Mouse (Mus musculus) forebrain, embryonic 14.5 days (tissue): ENCODE measurements at regions not wholly inside any gene's neighbourhood (a gene's known extent, or its start where the extent isn't known, plus 50 kb on each side); places are given as distances from the start of the nearest gene placed in this dataset.

Experiments used
- ATAC-seq: fragments of 200-750 bp; cut with Nextera tagmentation; 2 replicates; pipeline ENCODE4 v1.8.0; 2017; ENCODE audit warnings: mild to moderate bottlenecking, moderate library complexity
- DNase-seq: peaks from one replicate; pipeline ENCODE4 v3.0.0-alpha.2; 2015; ENCODE audit warnings: low spot score
- H3K27ac ChIP-seq: fragments of 300-500 bp; sonication (generic); 2 replicates; pipeline ENCODE4 v1.5.1; 2014; ENCODE audit warnings: low read depth, mild to moderate bottlenecking, control low read depth, low read length, moderate library complexity
- H3K27me3 ChIP-seq: fragments of 300-500 bp; sonication (generic); replicated peaks from 2 replicates; pipeline ENCODE4 v1.6.1; 2014; ENCODE audit warnings: low read length, control low read depth, mixed read lengths; ENCODE audit not compliant: control insufficient read depth, insufficient read depth
- H3K36me3 ChIP-seq: fragments of 300-500 bp; sonication (generic); 2 replicates; pipeline ENCODE4 v1.6.1; 2014; ENCODE audit warnings: low read length, control low read depth; ENCODE audit not compliant: control insufficient read depth, insufficient read depth
- H3K4me1 ChIP-seq: fragments of 300-500 bp; sonication (generic); 2 replicates; pipeline ENCODE4 v1.6.1; 2014; ENCODE audit warnings: antibody characterized with exemption, low read length, control low read depth; ENCODE audit not compliant: control insufficient read depth, insufficient read depth
- H3K4me2 ChIP-seq: fragments of 300-500 bp; sonication (generic); 2 replicates; pipeline ENCODE4 v1.6.1; 2014; ENCODE audit warnings: mild to moderate bottlenecking, control low read depth, low read length
- H3K4me3 ChIP-seq: fragments of 300-500 bp; sonication (generic); 2 replicates; pipeline ENCODE4 v1.5.1; 2014; ENCODE audit warnings: low read depth, low read length, control low read depth
- H3K9ac ChIP-seq: fragments of 300-500 bp; sonication (generic); 2 replicates; pipeline ENCODE4 v1.6.1; 2014; ENCODE audit warnings: mild to moderate bottlenecking, low read length, control low read depth, moderate library complexity
- H3K9me3 ChIP-seq: fragments of 300-500 bp; sonication (generic); replicated peaks from 2 replicates; pipeline ENCODE4 v1.6.1; 2016; ENCODE audit warnings: low read length, control low read depth, mixed read lengths; ENCODE audit not compliant: control insufficient read depth
- WGBS: fragments of 180-500 bp; shearing (Covaris S2); extraction: QIAGEN DNeasy Blood & Tissue Kit; methylation state at CpG from one replicate; pipeline ENCODE4 v1.1.7; 2014; 5-methylcytosine and 5-hydroxymethylcytosine counted together

DNA sequence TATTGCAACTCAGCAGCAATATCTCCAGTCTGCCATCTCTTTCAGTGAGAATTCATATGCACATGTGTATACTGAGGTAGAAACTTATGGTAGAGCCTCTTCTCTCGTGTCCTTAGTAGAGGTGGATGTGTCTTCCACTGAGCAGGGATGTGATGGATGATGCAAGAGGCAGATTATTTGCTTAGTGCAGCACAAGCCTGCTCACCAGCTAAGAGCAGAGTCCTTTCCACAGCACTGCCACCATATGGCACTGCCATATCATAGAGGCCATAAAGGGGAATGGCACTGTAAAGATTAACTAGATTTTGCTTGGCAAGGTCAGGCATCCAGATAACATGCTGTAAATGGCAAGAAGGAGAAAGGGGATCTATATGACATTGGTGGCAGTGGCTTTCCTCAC, 117.6 kb upstream of the Cdkn2b start:
- WGBS: 78% methylated on average over 1 of the region's 1 CpGs
- no peaks in the 10 kb centered on the region for H3K9me3 ChIP-seq
- H3K36me3 ChIP-seq: no peaks in the 10 kb centered on the region
- ATAC-seq (no peak), DNase-seq (no peak)
- H3K4me2 ChIP-seq: no peak overlapping the region
- H3K4me1 ChIP-seq: no peaks in the 10 kb centered on the region
- no peak overlapping the region for H3K27ac ChIP-seq
- H3K4me3 ChIP-seq: no peak overlapping the region
- no peak overlapping the region for H3K9ac ChIP-seq
- no peaks in the 10 kb centered on the region for H3K27me3 ChIP-seq

GRCm38 (mm10) chr4:89427345-89428293, 116.8 kb upstream of the Cdkn2b start:
- no peaks in the 10 kb centered on the region for H3K4me1 ChIP-seq
- no peak overlapping the region for H3K27ac ChIP-seq
- no peak overlapping the region for H3K9ac ChIP-seq
- H3K9me3 ChIP-seq: no peaks in the 10 kb centered on the region
- 47% methylated on average over 9 of the region's 9 CpGs for WGBS
- DNase-seq: peak; percentile 14
- peak; percentile 55 for ATAC-seq
- no peak overlapping the region for H3K4me2 ChIP-seq
- no peaks in the 10 kb centered on the region for H3K27me3 ChIP-seq
- H3K36me3 ChIP-seq: no peaks in the 10 kb centered on the region
- H3K4me3 ChIP-seq: no peak overlapping the region

- Histone ChIP-seq H3K36me3 (no peaks in the 10 kb centered on the region), H3K9me3 (no peaks in the 10 kb centered on the region), H3K9ac (no peak overlapping the region), H3K27me3 (no peaks in the 10 kb centered on the region), H3K4me2 (no peak overlapping the region), H3K27ac (no peak overlapping the region), H3K4me3 (no peak overlapping the region), H3K4me1 (no peaks in the 10 kb centered on the region)
- DNase-seq (no peak), ATAC-seq (no peak)
- 70% methylated on average over 2 of the region's 2 CpGs for WGBS
These were observed 115.1 kb upstream of the Cdkn2b start for GRCm38 (mm10) chr4:89425916-89426315.

- no peak overlapping the region for H3K27ac ChIP-seq
- no peaks in the 10 kb centered on the region for H3K9me3 ChIP-seq
- H3K27me3 ChIP-seq: no peaks in the 10 kb centered on the region
- no peak overlapping the region for H3K4me3 ChIP-seq
- H3K9ac ChIP-seq: no peak overlapping the region
- no peaks in the 10 kb centered on the region for H3K4me1 ChIP-seq
- ATAC-seq: no peak
- DNase-seq: no peak
- H3K4me2 ChIP-seq: no peak overlapping the region
- 70% methylated on average over 6 of the region's 6 CpGs for WGBS
- no peaks in the 10 kb centered on the region for H3K36me3 ChIP-seq
These were observed 111.0 kb upstream of the Cdkn2b start for GRCm38 (mm10) chr4:89421694-89422354.

DNA sequence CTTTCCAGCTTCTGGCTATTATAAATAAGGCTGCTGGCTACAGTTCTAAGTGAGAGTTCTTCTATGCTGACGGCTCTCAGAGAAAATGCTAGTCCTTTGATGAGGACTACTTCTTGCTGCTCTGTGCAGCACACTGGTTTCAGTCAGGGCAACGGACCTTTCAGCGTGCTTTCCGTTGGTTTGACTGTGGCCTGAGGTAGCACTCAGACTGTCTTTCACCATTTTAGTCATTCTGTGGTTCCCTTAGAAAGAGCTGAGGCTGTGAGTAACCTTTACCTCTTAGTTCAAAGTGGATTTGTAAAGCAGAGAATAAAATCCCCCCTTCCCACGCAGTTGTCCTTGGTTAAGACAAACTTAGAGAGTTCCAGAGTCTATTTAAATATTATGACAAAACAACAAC, 110.0 kb upstream of the Cdkn2b start:
- H3K4me3 ChIP-seq: no peak overlapping the region
- no peak overlapping the region for H3K9ac ChIP-seq
- no peaks in the 10 kb centered on the region for H3K36me3 ChIP-seq
- H3K9me3 ChIP-seq: no peaks in the 10 kb centered on the region
- H3K4me2 ChIP-seq: no peak overlapping the region
- ATAC-seq (no peak), DNase-seq (no peak)
- H3K27ac ChIP-seq: no peak overlapping the region
- H3K4me1 ChIP-seq: no peaks in the 10 kb centered on the region
- WGBS: 85% methylated on average over 5 of the region's 5 CpGs
- no peaks in the 10 kb centered on the region for H3K27me3 ChIP-seq

DNA sequence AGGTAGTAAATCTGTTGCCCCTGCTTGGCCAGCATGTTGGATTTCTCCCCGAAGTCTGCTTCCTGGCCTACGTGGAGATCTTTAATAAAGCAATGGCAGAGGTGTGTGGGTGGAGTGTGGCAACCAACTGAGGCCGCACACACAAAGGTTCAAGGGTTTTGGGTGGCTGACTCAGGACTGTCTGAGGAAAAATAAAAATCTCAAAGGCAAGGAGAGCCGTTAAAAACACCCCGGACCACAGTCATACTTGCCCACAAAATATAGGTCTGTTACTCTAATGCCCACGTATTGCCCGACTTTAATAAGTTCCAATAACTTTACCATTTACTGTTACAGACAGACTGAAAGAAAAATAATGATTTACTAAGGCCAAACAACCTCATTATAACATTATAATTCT, 108.7 kb upstream of the Cdkn2b start:
- Histone ChIP-seq H3K9ac (no peak overlapping the region), H3K27ac (no peak overlapping the region), H3K4me3 (no peak overlapping the region), H3K4me2 (no peak overlapping the region), H3K36me3 (no peaks in the 10 kb centered on the region), H3K9me3 (no peaks in the 10 kb centered on the region), H3K27me3 (no peaks in the 10 kb centered on the region), H3K4me1 (no peaks in the 10 kb centered on the region)
- WGBS: 91% methylated on average over 7 of the region's 7 CpGs
- ATAC-seq (no peak), DNase-seq (no peak)

DNA sequence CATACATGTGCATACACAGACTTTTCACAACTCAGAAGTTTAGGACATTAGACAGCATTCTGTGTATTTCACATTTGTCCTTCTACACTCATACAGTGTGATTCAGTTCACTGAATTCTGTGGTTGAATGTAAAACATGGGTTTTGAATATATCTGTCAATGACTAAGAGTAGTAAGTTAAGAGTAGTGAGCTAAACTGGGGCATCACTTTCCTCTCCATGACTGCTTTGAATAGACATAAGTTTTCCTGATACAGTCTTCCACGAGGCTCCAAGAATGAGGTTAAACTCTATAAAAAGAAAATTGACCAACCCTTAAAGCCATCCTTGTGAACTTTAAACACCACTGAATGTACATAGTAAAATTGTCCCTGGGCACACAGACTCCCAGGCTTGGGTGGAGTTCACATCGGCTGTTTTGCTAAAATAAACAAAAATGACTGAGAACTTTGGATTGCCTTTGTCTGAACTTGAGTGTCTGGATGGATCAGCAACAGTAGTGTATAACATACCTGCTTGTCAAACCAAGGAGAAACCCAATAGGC, 94.9 kb upstream of the Cdkn2b start:
- Histone ChIP-seq H3K27me3 (no peaks in the 10 kb centered on the region), H3K4me2 (no peak overlapping the region), H3K9me3 (no peaks in the 10 kb centered on the region), H3K9ac (no peak overlapping the region), H3K27ac (no peak overlapping the region), H3K36me3 (no peaks in the 10 kb centered on the region), H3K4me3 (no peak overlapping the region), H3K4me1 (no peaks in the 10 kb centered on the region)
- DNase-seq (no peak), ATAC-seq (no peak)
- 83% methylated on average over 2 of the region's 2 CpGs for whole genome bisulfite sequencing

DNA sequence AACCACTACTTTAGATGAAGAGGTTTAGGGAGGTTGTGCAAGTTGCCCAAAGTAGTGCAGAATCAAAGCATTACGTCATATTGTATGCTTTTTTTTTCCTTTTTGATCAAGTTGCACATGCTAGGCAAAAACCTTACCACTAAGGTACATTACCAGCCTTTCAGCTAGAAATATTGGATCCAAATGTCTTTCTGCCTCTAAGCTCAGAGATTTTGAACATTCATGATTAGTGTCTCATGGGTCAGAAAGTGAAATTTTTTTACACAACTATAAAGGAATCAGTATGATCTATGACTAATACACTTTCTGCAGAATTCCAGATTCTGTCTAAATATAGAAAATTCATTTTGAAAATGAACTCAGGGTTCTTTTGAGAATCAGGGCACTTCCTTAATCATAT, 92.3 kb upstream of the Cdkn2b start:
- Histone ChIP-seq H3K9ac (no peak overlapping the region), H3K4me2 (no peak overlapping the region), H3K36me3 (no peaks in the 10 kb centered on the region), H3K27me3 (no peaks in the 10 kb centered on the region), H3K4me3 (no peak overlapping the region), H3K9me3 (no peaks in the 10 kb centered on the region), H3K27ac (no peak overlapping the region), H3K4me1 (no peaks in the 10 kb centered on the region)
- no peak for DNase-seq
- ATAC-seq: no peak
- 92% methylated on average over 1 of the region's 1 CpGs for WGBS

DNA sequence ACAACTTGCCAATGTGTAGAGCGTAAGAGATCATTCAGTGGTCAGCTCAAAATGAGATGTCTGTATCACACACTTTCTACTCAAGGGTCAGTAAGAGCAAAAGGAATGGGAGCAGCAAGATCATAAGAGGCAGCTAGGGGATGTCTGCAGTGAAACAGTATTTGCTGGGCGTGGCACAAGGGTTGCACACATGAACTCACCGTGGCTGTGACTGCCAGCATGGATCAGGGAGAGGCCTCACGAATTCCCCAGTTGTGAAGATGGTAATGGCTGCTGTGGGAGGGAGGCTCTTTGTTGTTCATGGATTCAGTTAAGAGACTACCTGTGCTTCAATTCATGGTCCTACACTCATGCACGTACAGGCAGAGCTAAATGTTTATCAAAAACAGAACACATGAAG, 91.5 kb upstream of the Cdkn2b start:
- Histone ChIP-seq H3K4me2 (no peak overlapping the region), H3K9me3 (no peaks in the 10 kb centered on the region), H3K4me3 (no peak overlapping the region), H3K27ac (no peak overlapping the region), H3K4me1 (no peaks in the 10 kb centered on the region), H3K9ac (no peak overlapping the region), H3K36me3 (no peaks in the 10 kb centered on the region), H3K27me3 (no peaks in the 10 kb centered on the region)
- 77% methylated on average over 5 of the region's 5 CpGs for WGBS
- DNase-seq (no peak), ATAC-seq (no peak)
